Mouse (Mus musculus): ENCODE results near the gene Trim8.

DNA sequence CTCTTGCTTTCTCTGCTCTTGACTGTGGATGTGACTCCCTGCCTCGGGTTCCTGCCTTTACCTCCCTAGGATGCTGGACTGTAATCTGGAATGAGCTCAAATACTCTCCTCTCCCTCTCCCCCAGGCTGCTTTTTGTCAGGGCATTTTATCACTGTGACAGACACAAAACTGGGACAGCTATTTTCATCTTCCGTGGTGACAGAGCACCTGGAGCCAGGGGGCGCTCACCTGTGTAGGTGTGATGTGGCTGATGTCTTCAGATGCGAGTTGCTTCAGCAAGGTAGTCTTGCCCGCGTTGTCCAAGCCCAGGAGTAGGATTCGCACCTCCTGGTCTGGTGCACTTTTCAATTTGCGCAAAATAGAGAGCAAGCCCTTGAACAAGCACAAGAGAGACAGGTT is 56.5 kb downstream of the Trim8 start:
- TF ChIP-seq CTCF (IDR thresholded peaks at IDR 0.05; ENCODE audit: low read depth) (peak; percentile 16; the same call in 1 of the 2 replicates), EP300 (IDR thresholded peaks at IDR 0.05; ENCODE audit: low read depth) (no peak)

All from liver, embryonic 14.5 days (tissue).